9 mouse cellular contexts compared by ENCODE assay signal in genomic region chr7:109841031-109841430, GRCm38 (mm10). TPM values are rescaled to one million over a fixed set of nuclear protein-coding genes. Genes with fewer than 3 reads are reported as not detected.
"Had no signal": no experiment of that assay in that cellular context is flagged by ENCODE, and none has a peak within 500 bp of the region (broad histone marks: within the 10 kb centered on the region; RNA-seq: fewer than 3 reads in every experiment).

No protein-coding gene starts in this region.

- H3K27ac ChIP-seq: limb, embryonic 12.5 days; liver, embryonic 13.5 days; lung, embryonic 15.5 days; macrophage; stomach, embryonic 15.5 days had no signal

- ATAC-seq: liver, postnatal 0 days had no signal

- H3K4me3 ChIP-seq: limb, embryonic 12.5 days; liver, embryonic 13.5 days; lung, embryonic 15.5 days; megakaryocyte, embryonic 14.5 days; stomach, embryonic 15.5 days had no signal

- H3K36me3 ChIP-seq: limb, embryonic 12.5 days; liver, embryonic 13.5 days; lung, embryonic 15.5 days; stomach, embryonic 15.5 days had no signal

- H3K4me2 ChIP-seq: limb, embryonic 12.5 days; liver, embryonic 13.5 days; lung, embryonic 15.5 days; stomach, embryonic 15.5 days had no signal

- H3K9ac ChIP-seq: limb, embryonic 12.5 days; liver, embryonic 13.5 days; liver, postnatal 0 days; lung, embryonic 15.5 days; stomach, embryonic 15.5 days had no signal

- H3K27me3 ChIP-seq: limb, embryonic 12.5 days; lung, embryonic 15.5 days; stomach, embryonic 15.5 days had no signal

- DNase-seq: liver; liver, embryonic 13.5 days; liver, postnatal 0 days; thymus, postnatal 4 days had no signal

- H3K9me3 ChIP-seq: limb, embryonic 12.5 days; liver, embryonic 13.5 days; lung, embryonic 15.5 days; stomach, embryonic 15.5 days had no signal

- H3K4me1 ChIP-seq: limb, embryonic 12.5 days; megakaryocyte, embryonic 14.5 days; stomach, embryonic 15.5 days had no signal

RNA-seq across cellular contexts. Expression of gene Scube2, which starts 24.4 kb away (rescaled TPM):
- polyA plus RNA-seq: macrophage had no signal

RNA-seq across cellular contexts. Expression of gene Nrip3, which starts 59.2 kb away (rescaled TPM):
- polyA plus RNA-seq: macrophage had no signal
